Mouse (Mus musculus) liver, adult 2 months (tissue): Measurements from ENCODE around the gene Tgfbrap1. TPM values are rescaled to one million over a fixed set of nuclear protein-coding genes. Genes with fewer than 3 reads are reported as not detected.
A peak's percentile ranks its signal among the peaks of the same experiment; 100 is the strongest.

Source experiments
- DNase-seq: peaks from one replicate; pipeline ENCODE4 v3.0.0-alpha.2; 2011; ENCODE audit warnings: low read depth, low spot score; ENCODE audit errors: extremely low read depth
- H3K27ac ChIP-seq: fragments of 200-500 bp; replicated peaks from 2 replicates; pipeline ENCODE4 v1.5.1; 2012; ENCODE audit warnings: low read depth, mild to moderate bottlenecking, control low read depth, inconsistent platforms, low read length; ENCODE audit not compliant: insufficient read depth
- H3K27me3 ChIP-seq: fragments of 200-500 bp; 2 replicates; pipeline ENCODE4 v1.6.1; 2012; ENCODE audit warnings: mild to moderate bottlenecking, moderate library complexity, low read length, inconsistent platforms; ENCODE audit not compliant: control insufficient read depth, insufficient read depth
- H3K36me3 ChIP-seq: fragments of 200-500 bp; 2 replicates; pipeline ENCODE4 v1.6.1; 2012; ENCODE audit warnings: low read length, inconsistent platforms; ENCODE audit not compliant: control insufficient read depth, insufficient read depth
- H3K4me1 ChIP-seq: fragments of 200-500 bp; 2 replicates; pipeline ENCODE4 v1.6.1; 2011; ENCODE audit warnings: low read length; ENCODE audit not compliant: control insufficient read depth, insufficient read depth
- H3K4me3 ChIP-seq: fragments of 200-500 bp; 2 replicates; pipeline ENCODE4 v1.5.1; 2011; ENCODE audit warnings: low read depth, mild to moderate bottlenecking, control low read depth, low read length, moderate library complexity; ENCODE audit not compliant: insufficient read depth
- H3K79me2 ChIP-seq: fragments of 200-500 bp; 2 replicates; pipeline ENCODE4 v1.6.1; 2012; ENCODE audit warnings: inconsistent platforms, mild to moderate bottlenecking, low read length, moderate library complexity; ENCODE audit not compliant: control insufficient read depth, insufficient read depth
- H3K9ac ChIP-seq: fragments of 200-500 bp; 2 replicates; pipeline ENCODE4 v1.6.1; 2012; ENCODE audit warnings: low read depth, mild to moderate bottlenecking, control low read depth, inconsistent platforms, low read length
- CTCF ChIP-seq: fragments of 200-500 bp; IDR thresholded peaks from 2 replicates; pipeline ENCODE4 v1.5.1; 2011; ENCODE audit warnings: low read depth, low read length, control low read depth
- POLR2A ChIP-seq: fragments of 200-500 bp; IDR thresholded peaks from 2 replicates; pipeline ENCODE4 v1.6.1; 2011; ENCODE audit warnings: low read length, control low read depth; ENCODE audit not compliant: insufficient read depth; ENCODE audit errors: extremely low read depth
- WGBS: fragments of 180-500 bp; shearing (Covaris S2); methylation state at CpG from one replicate; pipeline ENCODE4 v1.1.7; 2018; 5-methylcytosine and 5-hydroxymethylcytosine counted together
- polyA plus RNA-seq: library from polyadenylated mRNA; depleted of rRNA; stranded (reverse); fragments of >200 nt; gene quantifications from 2 replicates; pipeline ENCODE4 v1.2.3, GENCODE M21; 2012
- total RNA-seq: library from RNA; depleted of rRNA; stranded (reverse); fragments of >200 nt; gene quantifications from 2 replicates; pipeline ENCODE4 v1.2.3, GENCODE M21; 2014

Tgfbrap1 gene
- total and polyA plus RNA-seq, 2 experiments, result 11.0 to 17.2 TPM

- TF ChIP-seq CTCF (peak; percentile 80), POLR2A (no peak)
Observed at GRCm38 (mm10) chr1:43065615-43066310, 32.7 kb downstream of the Tgfbrap1 start.

GRCm38 (mm10) chr1:43051903-43052302 lies 46.5 kb downstream of the Tgfbrap1 start:
- WGBS, result 93% methylated on average over 5 of the region's 5 CpGs
- no peak overlapping the region for H3K9ac ChIP-seq
- peaks cover 53% of the 10 kb centered on the region for H3K36me3 ChIP-seq
- no peaks in the 10 kb centered on the region for H3K79me2 ChIP-seq
- H3K27ac ChIP-seq, result no peak overlapping the region
- no peak for DNase-seq
- no peaks in the 10 kb centered on the region for H3K4me1 ChIP-seq
- no peaks in the 10 kb centered on the region for H3K27me3 ChIP-seq
- TF ChIP-seq POLR2A, result no peak
- TF ChIP-seq CTCF, result no peak
- no peak overlapping the region for H3K4me3 ChIP-seq

More at GRCm38 (mm10) chr1:43065615-43066310, 32.7 kb downstream of the Tgfbrap1 start:
- Histone ChIP-seq H3K27me3 (no peaks in the 10 kb centered on the region), H3K27ac (no peak overlapping the region), H3K4me3 (no peak overlapping the region), H3K79me2 (no peaks in the 10 kb centered on the region), H3K36me3 (peaks cover 39% of the 10 kb centered on the region), H3K9ac (no peak overlapping the region), H3K4me1 (no peaks in the 10 kb centered on the region)
- 71% methylated on average over 9 of the region's 9 CpGs for WGBS
- peak; percentile 78 for DNase-seq

DNA sequence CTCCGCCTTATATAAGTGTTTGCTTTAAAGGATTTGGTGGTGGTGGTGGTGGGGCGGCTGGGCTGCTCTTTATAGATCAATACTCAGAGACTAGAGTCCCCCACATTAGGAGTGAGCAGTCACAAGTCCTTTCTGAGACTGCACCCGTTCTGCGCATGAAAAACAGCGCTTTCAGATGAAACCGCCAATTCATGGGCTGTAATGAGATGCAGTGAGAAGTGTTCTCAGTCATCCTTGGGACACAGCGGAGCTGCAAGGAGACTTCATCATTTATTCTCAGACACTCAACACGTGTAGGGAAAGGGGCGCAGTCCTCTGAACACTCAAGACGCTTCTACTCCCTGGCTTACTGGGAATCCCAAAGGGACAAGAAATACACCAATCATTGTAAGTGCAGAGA lies 50.6 kb downstream of the Tgfbrap1 start:
- H3K27me3 ChIP-seq, result no peaks in the 10 kb centered on the region
- peaks cover 16% of the 10 kb centered on the region; the same call in 1 of the 2 replicates for H3K36me3 ChIP-seq
- no peak overlapping the region for H3K27ac ChIP-seq
- no peak overlapping the region for H3K9ac ChIP-seq
- no peaks in the 10 kb centered on the region for H3K79me2 ChIP-seq
- H3K4me3 ChIP-seq, result no peak overlapping the region
- TF ChIP-seq POLR2A, result no peak
- TF ChIP-seq CTCF, result no peak
- no peak for DNase-seq
- WGBS, result 95% methylated on average over 10 of the region's 10 CpGs
- no peaks in the 10 kb centered on the region for H3K4me1 ChIP-seq

DNA sequence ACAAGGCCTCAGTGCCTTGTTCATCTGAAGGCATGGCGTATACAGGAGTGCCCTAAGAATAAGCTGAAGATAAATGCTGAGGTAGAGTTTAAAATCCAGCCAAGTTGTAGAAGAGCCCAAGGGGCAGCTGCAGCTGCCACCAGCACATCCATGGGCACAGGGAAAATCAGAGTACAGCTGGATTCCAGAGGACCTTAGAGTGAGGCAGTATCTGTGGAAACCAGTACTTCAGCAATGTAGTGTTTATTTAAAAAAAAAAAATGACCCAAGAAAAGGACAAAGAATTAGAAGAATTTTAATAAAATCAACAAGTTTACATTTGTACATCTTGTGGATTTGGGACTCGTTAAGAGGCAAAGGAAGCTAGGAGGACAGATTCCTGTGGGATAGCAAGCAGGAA lies 51.4 kb downstream of the Tgfbrap1 start:
- H3K27ac ChIP-seq, result no peak overlapping the region
- no peaks in the 10 kb centered on the region for H3K79me2 ChIP-seq
- WGBS, result 72% methylated on average over 2 of the region's 2 CpGs
- no peaks in the 10 kb centered on the region for H3K27me3 ChIP-seq
- peaks cover 10% of the 10 kb centered on the region; the same call in 1 of the 2 replicates for H3K36me3 ChIP-seq
- H3K4me1 ChIP-seq, result no peaks in the 10 kb centered on the region
- TF ChIP-seq POLR2A, result no peak
- TF ChIP-seq CTCF, result no peak
- DNase-seq, result no peak
- H3K4me3 ChIP-seq, result no peak overlapping the region
- H3K9ac ChIP-seq, result no peak overlapping the region

GRCm38 (mm10) chr1:43045204-43045982 lies 53.0 kb downstream of the Tgfbrap1 start:
- H3K9ac ChIP-seq, result no peak overlapping the region
- no peaks in the 10 kb centered on the region for H3K4me1 ChIP-seq
- H3K36me3 ChIP-seq, result peaks cover 5% of the 10 kb centered on the region; the same call in 1 of the 2 replicates
- no peaks in the 10 kb centered on the region for H3K27me3 ChIP-seq
- no peak overlapping the region for H3K27ac ChIP-seq
- TF ChIP-seq CTCF (no peak), POLR2A (no peak)
- no peak for DNase-seq
- WGBS, result 81% methylated on average over 14 of the region's 14 CpGs
- H3K79me2 ChIP-seq, result no peaks in the 10 kb centered on the region
- no peak overlapping the region for H3K4me3 ChIP-seq

- WGBS, result 48% methylated on average over 6 of the region's 6 CpGs
Observed at GRCm38 (mm10) chr1:43042271-43042670, 56.2 kb downstream of the Tgfbrap1 start.

More at GRCm38 (mm10) chr1:43042271-43042670, 56.2 kb downstream of the Tgfbrap1 start:
- Histone ChIP-seq H3K79me2 (no peaks in the 10 kb centered on the region), H3K36me3 (no peaks in the 10 kb centered on the region), H3K4me3 (no peak overlapping the region), H3K4me1 (no peaks in the 10 kb centered on the region), H3K27ac (no peak overlapping the region), H3K27me3 (no peaks in the 10 kb centered on the region), H3K9ac (no peak overlapping the region)
- TF ChIP-seq POLR2A (no peak), CTCF (no peak)
- DNase-seq, result no peak
